Mouse (Mus musculus): ENCODE data around the gene Lrfn2.

Gene Lrfn2

GRCm38 (mm10) chr17:48931621-48932405 lies at the start of gene Lrfn2:
TSS of gene Lrfn2 (plus strand) at chr17:48932379.
- peak; percentile 77 to 79 for DNase-seq

GRCm38 (mm10) chr17:48887472-48888385 lies 44.5 kb upstream of the Lrfn2 start:
- no peak for DNase-seq

GRCm38 (mm10) chr17:48905286-48906040 lies 26.7 kb upstream of the Lrfn2 start:
- DNase-seq = no peak

GRCm38 (mm10) chr17:48913437-48913836 lies 18.7 kb upstream of the Lrfn2 start:
- no peak for DNase-seq

GRCm38 (mm10) chr17:48917411-48917810 lies 14.8 kb upstream of the Lrfn2 start:
- no peak for DNase-seq

GRCm38 (mm10) chr17:48918458-48918857 lies 13.7 kb upstream of the Lrfn2 start:
- no peak for DNase-seq

DNA sequence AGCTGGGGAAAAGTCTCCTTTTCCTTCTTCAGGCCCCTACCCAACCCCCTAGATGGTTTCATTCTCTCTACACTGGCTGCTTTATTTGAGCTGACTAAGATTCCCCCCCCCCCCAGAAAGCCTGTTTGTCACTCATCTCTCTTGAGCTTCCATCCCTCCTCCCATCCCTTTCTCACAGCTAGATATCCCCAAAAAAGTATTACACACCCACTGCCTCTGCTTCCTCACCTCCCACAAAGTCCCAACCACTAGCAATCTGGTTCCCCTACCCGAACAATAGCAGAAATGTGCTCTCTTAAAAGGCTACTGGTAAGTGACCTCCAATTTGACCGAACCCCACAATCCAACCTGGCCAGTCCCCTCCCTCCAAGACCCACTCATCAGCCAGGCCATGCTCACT lies 9.3 kb upstream of the Lrfn2 start:
- DNase-seq = no peak

DNA sequence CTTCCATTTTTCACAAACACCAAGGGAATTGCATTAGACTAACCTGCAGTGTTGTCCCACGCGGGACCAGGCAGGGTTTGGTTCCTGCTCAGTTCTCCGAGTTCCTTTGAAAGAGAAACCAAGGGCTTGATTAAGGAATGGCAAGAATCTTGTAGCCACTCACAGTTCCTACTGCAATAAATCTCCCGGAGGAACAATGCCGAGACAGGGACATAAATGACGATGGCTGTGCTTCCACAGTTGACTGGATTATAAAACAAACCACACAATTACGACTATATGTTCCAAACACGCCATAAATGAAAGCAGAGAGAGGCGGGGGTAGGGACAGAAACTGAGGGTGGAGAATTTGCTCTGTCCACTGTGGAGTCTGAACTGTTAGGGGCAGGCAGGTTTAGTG lies 6.8 kb upstream of the Lrfn2 start:
- DNase-seq = no peak

DNA sequence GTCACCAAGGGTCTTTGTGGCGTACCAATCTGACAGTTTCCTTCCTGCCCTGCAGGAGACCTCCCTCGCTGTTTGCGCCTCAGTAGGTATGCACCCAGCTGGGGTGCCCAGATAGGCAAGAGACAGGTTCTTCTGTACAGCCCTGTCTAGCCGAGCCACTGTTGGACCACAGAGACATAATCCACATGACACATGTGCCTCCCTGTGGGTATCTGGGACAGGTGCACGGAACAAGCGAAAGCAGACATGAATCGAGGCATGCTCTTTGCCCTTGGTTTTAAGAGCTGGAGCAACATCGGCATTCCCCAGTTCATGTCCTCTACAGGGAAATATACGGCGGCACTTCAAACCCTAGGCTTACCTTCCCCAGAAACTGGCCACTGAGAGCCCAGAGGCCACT lies 1.2 kb upstream of the Lrfn2 start:
- no peak for DNase-seq

DNA sequence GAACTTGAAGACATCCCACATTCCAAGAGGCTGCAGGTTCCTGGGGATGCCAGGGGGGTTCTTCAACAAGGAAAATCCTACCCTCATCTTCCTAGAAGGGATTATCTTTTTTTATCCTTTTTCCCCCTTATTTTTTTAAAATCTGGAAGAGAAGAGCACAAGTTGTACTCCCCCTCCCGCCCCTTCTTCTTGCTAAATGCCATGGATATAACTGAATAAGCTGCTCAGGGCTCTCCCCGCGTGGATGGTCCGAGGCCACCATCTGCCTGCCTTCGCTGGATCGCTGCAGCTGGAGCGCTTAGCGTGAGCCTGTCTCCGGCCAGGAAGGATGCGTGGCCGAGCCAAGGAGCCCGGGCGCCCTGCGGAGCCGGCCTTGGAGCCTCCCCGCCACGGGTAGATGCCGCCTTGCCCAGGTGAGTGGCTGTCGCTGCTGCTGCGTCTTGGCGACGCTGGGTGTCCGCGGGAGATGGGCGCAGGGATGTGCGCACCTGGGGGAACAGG lies 277 bp downstream of the Lrfn2 start:
- no peak for DNase-seq

- DNase-seq = no peak
Measured at GRCm38 (mm10) chr17:48932916-48933315, 737 bp downstream of the Lrfn2 start.

DNA sequence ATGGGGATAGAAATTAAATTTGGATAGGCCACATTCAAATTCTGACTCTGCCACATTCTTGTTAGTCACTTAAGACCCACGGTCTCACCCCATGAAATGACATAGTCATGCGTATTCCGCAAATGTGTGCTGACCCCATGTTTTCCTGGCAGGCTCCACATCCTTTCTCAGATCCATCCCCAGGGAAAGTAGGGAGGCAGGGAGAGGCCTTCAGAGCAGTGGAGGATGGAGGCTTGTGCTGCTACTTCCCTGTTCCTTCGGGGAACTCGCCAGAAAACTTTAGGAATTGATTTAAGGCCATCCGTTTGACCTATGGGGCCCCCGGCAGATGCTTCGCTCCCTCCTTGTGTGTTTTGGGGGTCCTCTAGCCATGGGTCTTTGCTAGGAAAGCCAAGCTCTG lies 3.0 kb downstream of the Lrfn2 start:
- no peak for DNase-seq

GRCm38 (mm10) chr17:48936445-48937141 lies 4.4 kb downstream of the Lrfn2 start:
- DNase-seq = no peak

GRCm38 (mm10) chr17:48938711-48939220 lies 6.6 kb downstream of the Lrfn2 start:
- DNase-seq = no peak

GRCm38 (mm10) chr17:48946315-48946714 lies 14.1 kb downstream of the Lrfn2 start:
- no peak for DNase-seq

DNA sequence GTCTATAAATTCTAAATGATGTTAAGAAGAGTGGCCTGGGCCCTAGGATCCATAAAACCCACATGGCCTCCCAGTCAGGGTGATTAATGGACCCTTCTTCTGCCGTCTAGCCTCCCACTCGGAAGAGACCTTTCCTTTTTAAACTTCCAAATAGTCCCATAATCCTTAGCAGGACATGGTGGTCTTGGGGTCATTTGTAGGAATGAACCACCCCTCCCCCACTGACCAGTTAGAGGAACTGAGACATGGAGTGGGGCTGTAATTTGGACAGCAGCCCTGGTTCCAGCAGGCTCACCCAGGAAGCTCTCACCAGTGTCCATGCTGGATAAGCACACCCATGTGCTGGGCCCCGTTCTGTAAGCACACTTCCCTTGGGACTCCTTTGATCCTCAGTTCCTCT lies 14.6 kb downstream of the Lrfn2 start:
- DNase-seq = no peak

GRCm38 (mm10) chr17:48951250-48951649 lies 19.1 kb downstream of the Lrfn2 start:
- no peak for DNase-seq

- no peak for DNase-seq
Measured at GRCm38 (mm10) chr17:48956033-48956631, 24.0 kb downstream of the Lrfn2 start.

- peak; percentile 42 for DNase-seq
Measured at GRCm38 (mm10) chr17:48960161-48960698, 28.1 kb downstream of the Lrfn2 start.

DNA sequence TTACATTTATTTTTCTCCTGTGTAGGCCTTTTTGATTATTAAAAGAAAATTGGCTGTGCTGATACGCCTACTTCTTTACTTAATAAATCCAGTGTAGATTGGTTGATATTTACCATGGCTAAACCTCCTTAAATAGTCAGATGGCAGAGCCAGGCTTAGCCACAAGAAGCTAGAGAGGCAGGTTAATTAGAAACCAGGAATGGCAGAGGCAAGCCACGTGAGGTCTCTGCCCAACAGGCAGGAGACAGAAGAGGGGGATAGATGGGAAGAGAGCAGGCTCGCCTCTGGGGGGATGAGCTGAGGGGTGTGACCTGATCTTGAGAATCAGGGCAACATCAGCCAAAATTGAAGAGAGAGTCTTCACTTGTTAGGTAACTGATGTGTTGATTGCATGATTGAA lies 30.5 kb downstream of the Lrfn2 start:
- no peak for DNase-seq

- DNase-seq = no peak
Measured at GRCm38 (mm10) chr17:48963740-48964139, 31.6 kb downstream of the Lrfn2 start.

Measured in lung, postnatal 4 days (tissue).